Mouse (Mus musculus): Measurements from ENCODE around the gene Rps6ka5.

Rps6ka5 gene

GRCm38 (mm10) chr12:100727891-100728290, 1.1 kb upstream of the Rps6ka5 start:
- in situ Hi-C loops (cut with MboI; ENCODE audit: unreplicated experiment in 2 of 2): loop anchor here in 1 of 2 experiments (5.0 to 10.0 kb wide), 3 partner anchors 199 to 563 kb away; no protein-coding TSS in a partner anchor

- in situ Hi-C loops (cut with MboI; ENCODE audit: unreplicated experiment in 2 of 2): loop anchor here in 1 of 2 experiments (5.0 to 10.0 kb wide), 3 partner anchors 202 to 561 kb away; no protein-coding TSS in a partner anchor
Measured at GRCm38 (mm10) chr12:100725458-100725786, 1.4 kb downstream of the Rps6ka5 start.

GRCm38 (mm10) chr12:100724606-100725457, 2.0 kb downstream of the Rps6ka5 start:
- in situ Hi-C loops (cut with MboI; ENCODE audit: unreplicated experiment in 2 of 2): loop anchor here (5.0 to 25.0 kb wide), 7 partner anchors 113 to 560 kb away; partner anchors contain the start of gene Calm1 (in 1 of the 2)

- in situ Hi-C loops (cut with MboI; ENCODE audit: unreplicated experiment in 2 of 2): loop anchor here (5.0 to 25.0 kb wide), 6 partner anchors 112 to 559 kb away; partner anchors contain the start of gene Calm1 (in 1 of the 2)
Measured at GRCm38 (mm10) chr12:100724182-100724581, 2.6 kb downstream of the Rps6ka5 start.

GRCm38 (mm10) chr12:100720801-100721200, 6.0 kb downstream of the Rps6ka5 start:
- in situ Hi-C loops (cut with MboI; ENCODE audit: unreplicated experiment in 2 of 2): loop anchor here (5.0 to 25.0 kb wide), 6 partner anchors 108 to 556 kb away; partner anchors contain the start of gene Calm1 (in 1 of the 2)

GRCm38 (mm10) chr12:100717446-100717845, 9.3 kb downstream of the Rps6ka5 start:
- in situ Hi-C loops (cut with MboI; ENCODE audit: unreplicated experiment in 2 of 2): loop anchor here in 1 of 2 experiments (25.0 kb wide), 2 partner anchors 105 to 530 kb away; partner anchors contain the start of gene Calm1

GRCm38 (mm10) chr12:100716969-100717368, 9.8 kb downstream of the Rps6ka5 start:
- in situ Hi-C loops (cut with MboI; ENCODE audit: unreplicated experiment in 2 of 2): loop anchor here in 1 of 2 experiments (25.0 kb wide), 2 partner anchors 105 to 530 kb away; partner anchors contain the start of gene Calm1

GRCm38 (mm10) chr12:100711819-100712218, 15.0 kb downstream of the Rps6ka5 start:
- in situ Hi-C loops (cut with MboI; ENCODE audit: unreplicated experiment in 2 of 2): loop anchor here in 1 of 2 experiments (25.0 kb wide), 2 partner anchors 100 to 525 kb away; partner anchors contain the start of gene Calm1

- in situ Hi-C loops (cut with MboI; ENCODE audit: unreplicated experiment in 2 of 2): loop anchor here in 1 of 2 experiments (25.0 kb wide), 2 partner anchors 99 to 524 kb away; partner anchors contain the start of gene Calm1
Measured at GRCm38 (mm10) chr12:100711116-100711691, 15.6 kb downstream of the Rps6ka5 start.

GRCm38 (mm10) chr12:100710432-100710831, 16.4 kb downstream of the Rps6ka5 start:
- in situ Hi-C loops (cut with MboI; ENCODE audit: unreplicated experiment in 2 of 2): loop anchor here in 1 of 2 experiments (25.0 kb wide), 2 partner anchors 98 to 523 kb away; partner anchors contain the start of gene Calm1

- in situ Hi-C loops (cut with MboI; ENCODE audit: unreplicated experiment in 2 of 2): loop anchor here in 1 of 2 experiments (25.0 kb wide), 2 partner anchors 95 to 520 kb away; partner anchors contain the start of gene Calm1
Measured at GRCm38 (mm10) chr12:100707312-100707711, 19.5 kb downstream of the Rps6ka5 start.

- in situ Hi-C loops (cut with MboI; ENCODE audit: unreplicated experiment in 2 of 2): loop anchor here in 1 of 2 experiments (25.0 kb wide), 2 partner anchors 93 to 518 kb away; partner anchors contain the start of gene Calm1
Measured at GRCm38 (mm10) chr12:100705057-100705722, 21.6 kb downstream of the Rps6ka5 start.

GRCm38 (mm10) chr12:100698019-100698418, 28.8 kb downstream of the Rps6ka5 start:
- in situ Hi-C loops (cut with MboI; ENCODE audit: unreplicated experiment in 2 of 2): no loop called here

- in situ Hi-C loops (cut with MboI; ENCODE audit: unreplicated experiment in 2 of 2): no loop called here
Measured at GRCm38 (mm10) chr12:100696621-100697020, 30.2 kb downstream of the Rps6ka5 start.

GRCm38 (mm10) chr12:100695252-100695651, 31.5 kb downstream of the Rps6ka5 start:
- in situ Hi-C loops (cut with MboI; ENCODE audit: unreplicated experiment in 2 of 2): no loop called here

- in situ Hi-C loops (cut with MboI; ENCODE audit: unreplicated experiment in 2 of 2): no loop called here
Measured at GRCm38 (mm10) chr12:100692208-100692607, 34.6 kb downstream of the Rps6ka5 start.

GRCm38 (mm10) chr12:100690444-100690843, 36.3 kb downstream of the Rps6ka5 start:
- in situ Hi-C loops (cut with MboI; ENCODE audit: unreplicated experiment in 2 of 2): no loop called here

- in situ Hi-C loops (cut with MboI; ENCODE audit: unreplicated experiment in 2 of 2): no loop called here
Measured at GRCm38 (mm10) chr12:100688177-100688576, 38.6 kb downstream of the Rps6ka5 start.

GRCm38 (mm10) chr12:100687001-100687400, 39.8 kb downstream of the Rps6ka5 start:
- in situ Hi-C loops (cut with MboI; ENCODE audit: unreplicated experiment in 2 of 2): no loop called here

- in situ Hi-C loops (cut with MboI; ENCODE audit: unreplicated experiment in 2 of 2): no loop called here
Measured at GRCm38 (mm10) chr12:100681752-100682151, 45.0 kb downstream of the Rps6ka5 start.

Data from v-Abl transformed pro-B cells (cell line).